8 mouse cellular contexts compared by ENCODE assay signal in genomic region chr2:178257117-178257825, GRCm38 (mm10).
DNase-seq lines count a peak whose midpoint lies in the region; ATAC-seq lines count a peak whose summit lies in the region.

No protein-coding gene starts in this region.

- H3K36me3 ChIP-seq in hindbrain, embryonic 12.5 days = no peaks in the 10 kb centered on the region
- H3K36me3 ChIP-seq in midbrain, embryonic 14.5 days (ENCODE audit: control insufficient read depth, insufficient read depth, low read length) = peaks cover 19% of the 10 kb centered on the region

- no peak overlapping the region for H3K27ac ChIP-seq in hindbrain, embryonic 12.5 days
- peak overlapping the region; percentile 49; the same call in 1 of the 2 replicates for H3K27ac ChIP-seq in midbrain, embryonic 14.5 days (replicated peaks; ENCODE audit: low read depth, low read length)

- H3K4me2 ChIP-seq in hindbrain, embryonic 12.5 days (replicated peaks) = no peak overlapping the region
- H3K4me2 ChIP-seq in midbrain, embryonic 14.5 days (ENCODE audit: low read length) = no peak overlapping the region

- ATAC-seq in hindbrain, embryonic 12.5 days (ENCODE audit: low FRiP score) = peak; percentile 80
- ATAC-seq in midbrain, embryonic 14.5 days (ENCODE audit: low FRiP score, low TSS enrichment) = peak; percentile 73

- H3K9me3 ChIP-seq in hindbrain, embryonic 12.5 days (replicated peaks) = no peaks in the 10 kb centered on the region
- no peaks in the 10 kb centered on the region for H3K9me3 ChIP-seq in midbrain, embryonic 14.5 days (ENCODE audit: control insufficient read depth, low read length)

- peak; percentile 29 for DNase-seq in adrenal gland, postnatal 14 days
- DNase-seq in adrenal gland, adult (ENCODE audit: inconsistent age in 2 of 2, low spot score in 1 of 2) = no peak
- peak; percentile 80 for DNase-seq in embryo, embryonic 10 days (ENCODE audit: low spot score)
- peak; percentile 74 for DNase-seq in midbrain, embryonic 14.5 days
- DNase-seq in testis, postnatal 14 days (ENCODE audit: low spot score) = no peak
- no peak for DNase-seq in kidney, adult 11 months
- no peak for DNase-seq in frontal cortex, postnatal 36 days (ENCODE audit: low spot score in 2 of 2)

- no peak overlapping the region for H3K9ac ChIP-seq in hindbrain, embryonic 12.5 days
- H3K9ac ChIP-seq in midbrain, embryonic 14.5 days (replicated peaks; ENCODE audit: low read length) = no peak overlapping the region

- H3K4me1 ChIP-seq in hindbrain, embryonic 12.5 days = peaks cover 17% of the 10 kb centered on the region
- peaks cover 7% of the 10 kb centered on the region for H3K4me1 ChIP-seq in midbrain, embryonic 14.5 days (ENCODE audit: control insufficient read depth, insufficient read depth, low read length)

- H3K27me3 ChIP-seq in hindbrain, embryonic 12.5 days = peaks cover 3% of the 10 kb centered on the region
- H3K27me3 ChIP-seq in midbrain, embryonic 14.5 days (ENCODE audit: control insufficient read depth, insufficient read depth, low read length) = no peaks in the 10 kb centered on the region

- H3K4me3 ChIP-seq in hindbrain, embryonic 12.5 days = no peak overlapping the region
- H3K4me3 ChIP-seq in midbrain, embryonic 14.5 days (replicated peaks; ENCODE audit: low read depth, low read length) = no peak overlapping the region

- 0% methylated on average over 3 of the region's 3 CpGs for WGBS in hindbrain, embryonic 12.5 days
- WGBS in midbrain, embryonic 14.5 days = 1% methylated on average over 3 of the region's 3 CpGs

Comparison
In these comparisons a context has a peak if more than half of its experiments do, and no peak if none do; other contexts are left out.
1. DNase-seq: peak in adrenal gland, postnatal 14 days (single experiment), embryo, embryonic 10 days (single experiment) and midbrain, embryonic 14.5 days (single experiment); none in adrenal gland, adult (0 of 2), testis, postnatal 14 days (single experiment), kidney, adult 11 months (single experiment) and frontal cortex, postnatal 36 days (0 of 2).